In the genomic region with DNA sequence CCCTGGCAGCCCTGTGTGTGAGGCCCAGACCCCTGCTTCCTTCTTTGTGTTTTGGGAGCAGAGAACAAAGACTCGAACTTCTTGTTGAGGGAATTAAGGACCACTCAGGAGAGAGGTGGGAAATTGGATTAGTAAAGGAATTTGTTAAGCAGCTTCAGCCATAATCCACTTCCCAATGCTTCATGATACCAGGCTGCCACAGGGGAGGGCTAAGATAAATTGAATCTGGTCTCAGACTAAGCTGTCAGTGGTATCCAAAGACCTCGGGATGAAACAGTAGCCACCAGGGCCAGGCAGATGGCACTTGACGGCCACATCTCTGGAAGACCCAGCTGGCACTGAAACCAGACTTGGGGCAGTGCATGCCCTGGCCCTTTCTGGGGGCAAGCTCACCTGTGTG, we compare ENCODE assay signal across 22 mouse cellular contexts. TPM values are rescaled to one million over a fixed set of nuclear protein-coding genes. Genes with fewer than 3 reads are reported as not detected.
DNase-seq lines count a peak whose midpoint lies in the region; ATAC-seq and TF ChIP-seq lines count a peak whose summit lies in the region.
"Had no signal": no experiment of that assay in that cellular context is flagged by ENCODE, and none has a peak within 500 bp of the region (broad histone marks: within the 10 kb centered on the region; RNA-seq: fewer than 3 reads in every experiment).

No protein-coding gene starts in this region.

- 53% methylated on average over 3 of the region's 3 CpGs for WGBS in liver, embryonic 13.5 days (ENCODE audit: insufficient replicate concordance)
- WGBS in liver, postnatal 0 days (ENCODE audit: insufficient replicate concordance), result 64% methylated on average over 3 of the region's 3 CpGs
- WGBS in spleen, adult 2 months, result 84% methylated on average over 3 of the region's 3 CpGs

- no peak for TF ChIP-seq CTCF in liver, postnatal 0 days (IDR thresholded peaks at IDR 0.05; ENCODE audit: low read depth)
- TF ChIP-seq CTCF in spleen, adult 2 months (IDR thresholded peaks at IDR 0.05; ENCODE audit: extremely low read depth, insufficient read depth, insufficient read length, insufficient replicate concordance), result no peak

- 0 out of 2 replicates have a peak overlapping the region, but pooled peaks have one; percentile 19 for H3K9ac ChIP-seq in liver, embryonic 13.5 days
- no peak overlapping the region for H3K9ac ChIP-seq in liver, postnatal 0 days (replicated peaks)
- H3K9ac ChIP-seq: embryonic facial prominence, embryonic 13.5 days; forebrain, embryonic 12.5 days; forebrain, embryonic 15.5 days; hindbrain, embryonic 12.5 days; hindbrain, embryonic 15.5 days had no signal

- H3K4me1 ChIP-seq in liver, embryonic 13.5 days (replicated peaks), result peaks cover 88% of the 10 kb centered on the region
- H3K4me1 ChIP-seq in liver, postnatal 0 days (ENCODE audit: insufficient read depth), result peaks cover 10% of the 10 kb centered on the region; the same call in 1 of the 2 replicates
- H3K4me1 ChIP-seq in spleen, adult 2 months (ENCODE audit: control insufficient read depth, insufficient read depth, insufficient read length), result peaks cover 5% of the 10 kb centered on the region; the same call in 1 of the 2 replicates
- H3K4me1 ChIP-seq: embryonic facial prominence, embryonic 10.5 days; embryonic facial prominence, embryonic 13.5 days; forebrain, embryonic 15.5 days; hindbrain, embryonic 12.5 days; hindbrain, embryonic 15.5 days had no signal

- ATAC-seq in liver, embryonic 13.5 days (ENCODE audit: low read depth), result no peak
- ATAC-seq in liver, postnatal 0 days, result no peak
- ATAC-seq: forebrain, embryonic 15.5 days had no signal

- TF ChIP-seq POLR2A in spleen, adult 2 months (IDR thresholded peaks at IDR 0.05; ENCODE audit: low read depth, low read length), result no peak

- H3K27me3 ChIP-seq in liver, embryonic 13.5 days, result no peaks in the 10 kb centered on the region
- no peaks in the 10 kb centered on the region for H3K27me3 ChIP-seq in liver, postnatal 0 days (ENCODE audit: insufficient read depth, low read length)
- H3K27me3 ChIP-seq in spleen, adult 2 months (ENCODE audit: control insufficient read depth, insufficient read depth, low read length), result no peaks in the 10 kb centered on the region
- H3K27me3 ChIP-seq: forebrain, embryonic 15.5 days; hindbrain, embryonic 12.5 days; hindbrain, embryonic 15.5 days had no signal

- DNase-seq in liver, embryonic 13.5 days, result no peak
- no peak for DNase-seq in liver, postnatal 0 days
- no peak for DNase-seq in spleen, adult 2 months (ENCODE audit: low read depth in 1 of 2, low spot score in 2 of 2)
- DNase-seq in spleen, postnatal 36 days (ENCODE audit: low spot score in 2 of 2), result no peak
- peak; percentile 81 for DNase-seq in retina, postnatal 1 day
- no peak for DNase-seq in thymus, adult 18-20 months
- DNase-seq: adrenal gland, adult 2 months; adrenal gland, postnatal 14 days; cerebellum, adult 8-10 months; cerebellum, postnatal 36 days; embryo, embryonic 11 days; gastrocnemius, postnatal 10 days; heart, adult 11 months had no signal

- H3K4me2 ChIP-seq in liver, embryonic 13.5 days, result no peak overlapping the region
- H3K4me2 ChIP-seq in liver, postnatal 0 days (ENCODE audit: low read depth, low read length), result no peak overlapping the region
- H3K4me2 ChIP-seq: embryonic facial prominence, embryonic 13.5 days; forebrain, embryonic 12.5 days; forebrain, embryonic 15.5 days; heart, embryonic 11.5 days; hindbrain, embryonic 12.5 days; hindbrain, embryonic 15.5 days had no signal

- H3K27ac ChIP-seq in liver, embryonic 13.5 days, result peak overlapping the region; percentile 53; the same call in 1 of the 2 replicates
- no peak overlapping the region for H3K27ac ChIP-seq in liver, postnatal 0 days (ENCODE audit: low read depth)
- peak overlapping the region; percentile 55 for H3K27ac ChIP-seq in spleen, adult 2 months (ENCODE audit: insufficient read depth, low read length)
- H3K27ac ChIP-seq: embryonic facial prominence, embryonic 10.5 days; embryonic facial prominence, embryonic 13.5 days; forebrain, embryonic 12.5 days; forebrain, embryonic 15.5 days; hindbrain, embryonic 12.5 days; hindbrain, embryonic 15.5 days had no signal

- H3K9me3 ChIP-seq in liver, embryonic 13.5 days (replicated peaks), result no peaks in the 10 kb centered on the region
- no peaks in the 10 kb centered on the region for H3K9me3 ChIP-seq in liver, postnatal 0 days (ENCODE audit: low read length)
- H3K9me3 ChIP-seq: embryonic facial prominence, embryonic 10.5 days; embryonic facial prominence, embryonic 13.5 days; forebrain, embryonic 12.5 days; forebrain, embryonic 15.5 days; hindbrain, embryonic 12.5 days; hindbrain, embryonic 15.5 days had no signal

- no peak overlapping the region for H3K4me3 ChIP-seq in liver, embryonic 13.5 days (replicated peaks)
- no peak overlapping the region for H3K4me3 ChIP-seq in liver, postnatal 0 days (ENCODE audit: low read depth, low read length)
- H3K4me3 ChIP-seq in spleen, adult 2 months (ENCODE audit: extremely low read depth, insufficient read depth, insufficient read length), result no peak overlapping the region
- H3K4me3 ChIP-seq: embryonic facial prominence, embryonic 10.5 days; embryonic facial prominence, embryonic 13.5 days; erythroblast, embryonic 14.5 days; forebrain, embryonic 12.5 days; forebrain, embryonic 15.5 days; hindbrain, embryonic 12.5 days; hindbrain, embryonic 15.5 days had no signal

- no peak for TF ChIP-seq EP300 in liver, postnatal 0 days (IDR thresholded peaks at IDR 0.05; ENCODE audit: low read depth)

- no peaks in the 10 kb centered on the region for H3K36me3 ChIP-seq in liver, embryonic 13.5 days
- H3K36me3 ChIP-seq in liver, postnatal 0 days (replicated peaks; ENCODE audit: insufficient read depth, low read length), result peaks cover 45% of the 10 kb centered on the region
- H3K36me3 ChIP-seq in spleen, adult 2 months (ENCODE audit: control insufficient read depth, insufficient read depth, low read length), result peaks cover 11% of the 10 kb centered on the region
- H3K36me3 ChIP-seq: embryonic facial prominence, embryonic 10.5 days; embryonic facial prominence, embryonic 13.5 days; forebrain, embryonic 12.5 days; forebrain, embryonic 15.5 days; hindbrain, embryonic 12.5 days; hindbrain, embryonic 15.5 days had no signal

RNA-seq across cellular contexts. Expression of a gene that starts 34.5 kb away (rescaled TPM):
- polyA plus RNA-seq in liver, embryonic 13.5 days (2015; fragmentation: Nextera tagmentation; extraction: Ambion mirVana), result 1.9 and 2.2 TPM in 2 replicates
- polyA plus RNA-seq in liver, postnatal 0 days (2015; fragmentation: Nextera tagmentation; extraction: Ambion mirVana), result 10.2 and 11.8 TPM in 2 replicates
- 21.4 and 25.6 TPM in 2 replicates for polyA plus RNA-seq in spleen, adult 2 months (2012; rRNA removed)

RNA-seq across cellular contexts. Expression of a gene that starts 47.3 kb away (rescaled TPM):
- 1.0 and 1.1 TPM in 2 replicates for polyA plus RNA-seq in liver, embryonic 13.5 days (2015; fragmentation: Nextera tagmentation; extraction: Ambion mirVana)
- 0.92 and 1.00 TPM in 2 replicates for polyA plus RNA-seq in liver, postnatal 0 days (2015; fragmentation: Nextera tagmentation; extraction: Ambion mirVana)
- 1.1 TPM in 2 replicates for polyA plus RNA-seq in spleen, adult 2 months (2012; rRNA removed)
- polyA plus RNA-seq: C2C12; erythroblast, embryonic 14.5 days had no signal
